Mouse (Mus musculus) left cerebral cortex, adult 18-20 months (tissue): ENCODE data around the gene Utp14b. TPM values are rescaled to one million over a fixed set of nuclear protein-coding genes. Genes with fewer than 3 reads are reported as not detected.

ENCODE experiments used
- DNase-seq, 2 experiments: peaks; one replicate each; pipeline ENCODE4 v3.0.0; 2021 to 2022; ENCODE audit warnings: low spot score in 2 of 2, mixed read lengths in 1 of 2
- long read RNA-seq, 2 experiments: library from polyadenylated mRNA; stranded (forward); transcript quantifications; one replicate each; pipeline ENCODE4 v2.0.0; 2021
- total RNA-seq, 2 experiments: library from RNA; stranded (reverse); gene quantifications; 2 replicates each; pipeline ENCODE4 v1.2.3; 2021

Gene Utp14b
- 10 to 100 TPM; 15.4 to 21.7 TPM for total RNA-seq
- long read RNA-seq, experiment 1, full-length matches to known transcripts, result 2 of 2 reads
- long read RNA-seq, experiment 1, partial matches to known transcripts, result 0 of 2 reads
- long read RNA-seq, experiment 1, other reads (novel, unspliced or antisense), result 0 of 2 reads
- long read RNA-seq, experiment 2, result 0 reads

- DNase-seq, result peak; percentile 96 to 98
Observed at GRCm38 (mm10) chr1:78657671-78658440, at the start of gene Utp14b, which contains the start of gene Acsl3. Gene Utp14b, plus strand, starts transcription at chr1:78658038. Gene Acsl3, plus strand, starts transcription at chr1:78657825.

- no peak for DNase-seq
Observed at GRCm38 (mm10) chr1:78609134-78609907, 48.5 kb upstream of the Utp14b start.

- DNase-seq, result no peak
Observed at GRCm38 (mm10) chr1:78611039-78611438, 46.8 kb upstream of the Utp14b start.

- no peak for DNase-seq
Observed at GRCm38 (mm10) chr1:78612959-78613358, 44.9 kb upstream of the Utp14b start.

- DNase-seq, result no peak
Observed at GRCm38 (mm10) chr1:78624352-78624751, 33.5 kb upstream of the Utp14b start.

- no peak for DNase-seq
Observed at GRCm38 (mm10) chr1:78634486-78634885, 23.4 kb upstream of the Utp14b start.

GRCm38 (mm10) chr1:78640871-78641270, 17.0 kb upstream of the Utp14b start:
- no peak for DNase-seq

GRCm38 (mm10) chr1:78641791-78642190, 16.0 kb upstream of the Utp14b start:
- no peak for DNase-seq

- DNase-seq, result no peak
Observed at GRCm38 (mm10) chr1:78642197-78642596, 15.6 kb upstream of the Utp14b start.

GRCm38 (mm10) chr1:78647317-78647885, 10.4 kb upstream of the Utp14b start:
- no peak for DNase-seq

GRCm38 (mm10) chr1:78649269-78650061, 8.4 kb upstream of the Utp14b start:
- DNase-seq, result no peak

- no peak for DNase-seq
Observed at GRCm38 (mm10) chr1:78656472-78656871, 1.4 kb upstream of the Utp14b start.

GRCm38 (mm10) chr1:78657021-78657629, 713 bp upstream of the Utp14b start:
- no peak for DNase-seq

GRCm38 (mm10) chr1:78658441-78659269, 817 bp downstream of the Utp14b start:
- peak in 1 of 2 experiments; percentile 16 for DNase-seq

GRCm38 (mm10) chr1:78659270-78659823, 1.5 kb downstream of the Utp14b start:
- no peak for DNase-seq

GRCm38 (mm10) chr1:78664326-78664725, 6.5 kb downstream of the Utp14b start:
- DNase-seq, result no peak

GRCm38 (mm10) chr1:78665954-78666499, 8.2 kb downstream of the Utp14b start:
- DNase-seq, result peak in 1 of 2 experiments; percentile 36

- no peak for DNase-seq
Observed at GRCm38 (mm10) chr1:78666585-78666984, 8.7 kb downstream of the Utp14b start.

GRCm38 (mm10) chr1:78682291-78682690, 24.5 kb downstream of the Utp14b start:
- no peak for DNase-seq
